Mouse (Mus musculus): ENCODE data around the gene Efl1.

The Efl1 gene

DNA sequence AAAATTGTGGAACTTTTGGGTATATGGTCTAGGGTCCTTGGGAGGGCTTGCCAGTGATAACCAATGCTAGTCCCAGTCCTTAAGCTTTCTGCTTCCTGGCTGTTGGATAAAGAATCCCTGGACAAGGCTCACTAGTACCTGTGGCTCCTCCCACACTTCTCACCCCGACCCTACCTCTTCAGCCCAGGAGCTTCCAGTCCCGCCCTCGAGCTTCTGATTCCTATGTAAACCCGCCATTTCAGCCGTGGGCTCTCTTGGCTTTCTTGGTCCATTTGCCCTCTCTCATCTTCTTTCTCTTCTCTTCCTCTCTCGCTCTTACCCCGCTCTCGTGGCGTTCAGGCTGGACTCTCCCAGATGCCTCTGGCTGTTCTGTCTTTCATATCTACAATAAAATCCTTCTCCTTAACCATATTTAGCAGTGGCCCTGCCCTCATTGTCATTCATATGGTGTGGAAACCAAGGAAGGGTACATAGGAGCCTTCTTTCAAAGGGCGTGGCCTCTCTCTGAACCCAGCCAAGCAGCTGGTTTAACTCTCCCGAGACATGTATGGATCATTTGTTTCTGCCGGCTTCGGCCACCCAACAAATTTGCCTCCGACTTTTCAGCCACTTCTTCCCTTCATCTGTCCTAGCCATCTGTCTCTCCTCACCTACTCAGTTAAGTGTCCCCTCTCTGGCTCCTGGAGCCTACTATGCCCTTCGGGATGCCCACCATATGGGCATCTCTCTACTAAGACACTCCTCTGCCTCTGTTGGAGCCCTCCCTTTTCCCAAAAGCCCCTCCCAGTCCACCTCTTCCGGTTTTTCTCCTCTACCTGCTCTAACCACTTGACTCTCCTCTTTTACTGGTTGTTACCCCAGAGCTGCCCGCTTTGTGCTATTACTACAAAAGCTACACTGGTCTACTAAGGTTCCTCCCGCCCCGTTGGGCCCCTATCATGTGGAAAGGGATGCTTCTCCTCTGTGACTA lies 164.1 kb downstream of the Efl1 start:
- DNase-seq (ENCODE audit: low spot score in 2 of 2) = no peak

DNA sequence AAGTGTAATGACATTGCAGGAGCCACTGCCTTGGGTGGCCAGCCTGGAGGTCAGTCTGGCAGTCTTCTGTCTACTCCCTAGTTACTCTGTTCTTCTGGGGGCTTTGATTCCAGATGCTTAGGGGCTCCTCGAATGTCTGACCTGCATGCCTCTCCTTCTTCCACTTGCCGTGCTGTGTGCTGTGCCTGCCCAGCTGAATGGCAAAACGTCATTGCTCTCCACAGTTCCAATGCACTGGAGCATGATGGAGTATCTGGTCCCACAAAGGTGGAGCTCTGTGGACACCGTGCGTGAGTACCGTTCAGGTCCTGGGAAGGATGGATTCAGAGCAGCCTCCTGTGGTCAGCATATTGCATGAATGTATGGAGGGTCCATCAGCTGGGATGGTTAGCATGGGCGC lies 171.1 kb downstream of the Efl1 start:
- no peak for DNase-seq (ENCODE audit: low spot score in 2 of 2)

DNA sequence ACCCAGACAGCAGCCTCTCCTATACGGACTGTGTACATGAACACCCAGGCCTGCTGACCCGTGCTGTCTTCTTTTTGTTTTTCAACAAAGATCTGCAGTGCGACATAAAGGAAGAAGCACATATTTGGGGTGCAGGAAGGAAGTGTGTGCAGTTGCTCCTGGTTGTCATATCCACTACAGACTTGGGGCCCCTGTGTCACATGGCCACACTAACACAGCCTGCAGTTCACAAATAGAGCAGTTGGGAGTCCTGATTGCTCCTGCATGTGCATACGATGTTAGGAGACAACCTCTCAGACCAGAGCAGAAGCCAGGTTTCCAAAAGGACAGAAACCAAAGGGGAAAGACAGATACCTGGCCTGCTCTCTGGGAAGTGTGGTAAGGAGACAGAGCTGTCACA lies 172.2 kb downstream of the Efl1 start:
- DNase-seq (ENCODE audit: low spot score in 2 of 2) = no peak

DNA sequence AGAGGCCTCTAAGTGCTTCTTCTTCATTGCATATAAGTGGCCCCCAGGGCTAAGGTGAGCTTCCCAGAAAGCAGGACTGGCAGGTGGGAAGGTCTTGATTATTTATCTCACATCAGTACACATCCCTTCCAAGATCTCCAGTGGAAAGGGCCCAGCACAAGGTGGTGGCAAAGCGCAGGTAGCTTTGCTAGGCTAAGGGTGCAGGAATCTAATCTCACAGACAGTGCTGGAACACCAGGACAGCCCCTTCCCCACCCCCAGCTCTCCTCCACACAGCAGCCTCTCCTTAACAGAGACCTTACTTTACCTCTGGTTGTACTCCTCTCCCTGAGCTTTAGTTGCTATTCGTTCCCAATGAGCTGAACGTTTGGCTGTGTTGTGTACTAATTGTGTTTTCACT lies 173.1 kb downstream of the Efl1 start:
- no peak for DNase-seq (ENCODE audit: low spot score in 2 of 2)

DNA sequence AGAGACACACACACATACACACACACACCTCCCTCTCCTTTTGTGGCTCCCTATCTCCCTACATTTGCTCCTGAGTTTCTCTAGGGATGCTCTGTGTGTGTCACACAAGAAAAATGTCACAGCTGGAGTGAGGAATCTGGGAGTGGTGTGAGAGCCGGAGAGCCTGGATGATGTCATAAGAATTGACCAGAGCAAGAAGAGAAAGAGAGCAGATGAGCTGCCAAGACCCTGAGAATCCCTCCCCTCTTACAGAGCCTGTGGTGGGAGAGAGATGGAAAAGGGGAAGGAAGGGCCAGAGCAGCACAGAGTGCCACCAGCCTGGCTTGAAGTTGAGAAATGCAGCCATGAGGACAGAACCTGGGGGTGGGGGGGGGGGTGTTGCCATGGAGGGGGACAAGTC lies 174.1 kb downstream of the Efl1 start:
- DNase-seq (ENCODE audit: low spot score in 2 of 2) = no peak

All from frontal cortex, postnatal 36 days (tissue).